Mouse (Mus musculus): ENCODE measurements around the gene Atf7ip. TPM values are rescaled to one million over a fixed set of nuclear protein-coding genes. Genes with fewer than 3 reads are reported as not detected.

Gene Atf7ip
- polyA plus RNA-seq (2012; rRNA removed; ENCODE audit: low replicate concordance): 9.4 and 15.5 TPM in 2 replicates

GRCm38 (mm10) chr6:136505867-136506266, at the start of gene Atf7ip:
TSS of gene Atf7ip (plus strand) at chr6:136506167.

Other genes with a start within 250 kb of the Atf7ip start
- not detected in 2 replicates for gene Gm8994, start 178.6 kb upstream of the Atf7ip start, polyA plus RNA-seq (2012; rRNA removed; ENCODE audit: low replicate concordance)
- gene E330021D16Rik, start 90.6 kb upstream of the Atf7ip start, polyA plus RNA-seq (2012; rRNA removed; ENCODE audit: low replicate concordance): not detected in 2 replicates
- gene Plbd1, start 155.8 kb downstream of the Atf7ip start, polyA plus RNA-seq (2012; rRNA removed; ENCODE audit: low replicate concordance): 20.3 and 43.4 TPM in 2 replicates

Measured in duodenum, adult 2 months (tissue).